18 mouse cellular contexts compared by ENCODE assay signal in the genomic region with DNA sequence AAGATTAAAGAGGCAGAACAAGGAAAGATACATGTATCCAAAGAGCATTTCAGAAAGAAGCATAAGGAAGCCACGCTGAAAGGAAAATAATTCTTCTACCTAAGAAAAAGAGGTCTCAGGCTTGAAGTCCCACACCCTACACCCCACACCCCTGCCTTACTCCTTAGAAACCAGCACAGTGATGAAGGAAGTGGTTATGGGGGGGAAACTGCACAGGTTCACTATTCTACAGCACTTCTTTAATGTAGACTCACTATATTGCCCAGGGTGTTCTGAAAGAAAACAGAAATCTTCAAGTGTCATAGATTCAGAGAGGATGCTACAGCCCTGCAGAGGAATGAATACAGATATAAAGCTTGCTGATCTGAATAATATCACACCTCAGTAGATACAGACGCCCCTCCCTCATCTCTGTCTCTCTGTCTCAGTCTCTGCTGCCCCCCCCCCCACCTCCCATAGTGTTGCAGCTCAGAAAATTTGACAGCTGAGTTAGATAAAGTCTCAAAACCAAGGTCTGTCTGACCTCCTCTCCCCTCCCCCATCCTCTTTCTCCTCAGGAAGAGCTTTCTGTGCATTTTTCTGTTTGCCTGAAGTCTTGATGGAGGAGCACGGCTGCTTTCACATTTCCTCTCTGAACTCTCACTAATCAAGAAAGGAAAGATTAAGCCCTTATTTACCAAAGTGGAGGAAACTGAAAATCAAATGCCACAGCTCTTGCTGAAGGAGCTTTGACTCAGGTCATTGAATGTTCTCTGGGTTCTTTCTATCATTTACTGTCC.
DNase-seq lines count a peak whose midpoint lies in the region; ATAC-seq lines count a peak whose summit lies in the region.
"Had no signal": no experiment of that assay in that cellular context is flagged by ENCODE, and none has a peak within 500 bp of the region (broad histone marks: within the 10 kb centered on the region; RNA-seq: fewer than 3 reads in every experiment).

No protein-coding gene starts in this region.

- peak overlapping the region; percentile 47; the same call in 1 of the 2 replicates for H3K27ac ChIP-seq in heart, embryonic 16.5 days (ENCODE audit: low read length)
- H3K27ac ChIP-seq: liver, embryonic 15.5 days had no signal

- ATAC-seq in heart, embryonic 16.5 days (replicated peaks; ENCODE audit: extremely low read depth, insufficient read depth, low FRiP score): 0 out of 2 replicates have a peak, but pooled peaks have one; percentile 40
- ATAC-seq in CD4-positive, CD25-positive, alpha-beta regulatory T cell, adult 4 months: peak; percentile 88

- H3K4me3 ChIP-seq in heart, embryonic 16.5 days (ENCODE audit: low read length): no peak overlapping the region
- H3K4me3 ChIP-seq: erythroblast, embryonic 14.5 days; liver, embryonic 15.5 days had no signal

- no peaks in the 10 kb centered on the region for H3K27me3 ChIP-seq in heart, embryonic 16.5 days (ENCODE audit: control insufficient read depth, insufficient read depth, low read length)
- H3K27me3 ChIP-seq: CH12.LX; liver, embryonic 15.5 days had no signal

- H3K4me2 ChIP-seq in heart, embryonic 16.5 days (ENCODE audit: low read depth, low read length): no peak overlapping the region
- H3K4me2 ChIP-seq: liver, embryonic 15.5 days had no signal

- peaks cover 4% of the 10 kb centered on the region; the same call in 1 of the 2 replicates for H3K4me1 ChIP-seq in heart, embryonic 16.5 days (ENCODE audit: control insufficient read depth, insufficient read depth, low read length)

- WGBS in heart, embryonic 16.5 days: 38% methylated on average over 3 of the region's 3 CpGs

- DNase-seq in heart, adult 9 months (ENCODE audit: low spot score in 2 of 2): no peak
- peak; percentile 59 for DNase-seq in induced T-regulatory cell, adult 2 months (ENCODE audit: low read depth)
- DNase-seq in thymus, postnatal 10 days (ENCODE audit: low spot score in 2 of 2): peak; percentile 64 to 67
- no peak for DNase-seq in gastrocnemius, postnatal 25 days
- DNase-seq in cerebellum, adult 11-12 months: no peak
- DNase-seq: cerebellum, adult 18-20 months; gastrocnemius, postnatal 10 days; heart, postnatal 4 days; kidney, postnatal 4 days; layer of hippocampus, postnatal 36 days; lung, postnatal 4 days; right cerebral cortex, adult 18-20 months; spleen, adult 18-20 months had no signal

- no peak overlapping the region for H3K9ac ChIP-seq in heart, embryonic 16.5 days (ENCODE audit: low read length)
- H3K9ac ChIP-seq: liver, embryonic 15.5 days had no signal

- H3K9me3 ChIP-seq in heart, embryonic 16.5 days (replicated peaks; ENCODE audit: control insufficient read depth, low read length): no peaks in the 10 kb centered on the region
- H3K9me3 ChIP-seq: liver, embryonic 15.5 days had no signal

- H3K36me3 ChIP-seq in heart, embryonic 16.5 days (ENCODE audit: control insufficient read depth, insufficient read depth): no peaks in the 10 kb centered on the region
- H3K36me3 ChIP-seq: liver, embryonic 15.5 days had no signal

Comparison
In these comparisons a context has a peak if more than half of its experiments do, and no peak if none do; other contexts are left out.
1. DNase-seq: peak in induced T-regulatory cell, adult 2 months (single experiment) and thymus, postnatal 10 days (2 of 2); none in heart, adult 9 months (0 of 2), gastrocnemius, postnatal 25 days (single experiment) and cerebellum, adult 11-12 months (single experiment).